Mouse (Mus musculus) MEL (cell line): ENCODE measurements around the gene Pdcd4. TPM values are rescaled to one million over a fixed set of nuclear protein-coding genes. Genes with fewer than 3 reads are reported as not detected.

ENCODE experiments used
- DNase-seq: peaks from one replicate; pipeline ENCODE4 v3.0.0; 2011; ENCODE audit warnings: low read depth, low spot score
- H3K27ac ChIP-seq: 2 replicates; pipeline ENCODE4 v1.5.1; 2012; ENCODE audit warnings: low read depth, mild to moderate bottlenecking, control low read depth, low read length, moderate library complexity; ENCODE audit not compliant: control insufficient read depth
- H3K27me3 ChIP-seq, 2 experiments: fragments of 150-350 bp in 1 of 2; sonication (generic) in 1 of 2; 2 replicates each; pipeline ENCODE4 v1.6.1; 2012; ENCODE audit warnings: low read length in 2 of 2, mild to moderate bottlenecking in 2 of 2, improper control_type of control experiment in 1 of 2, moderate library complexity in 1 of 2; ENCODE audit not compliant: insufficient read depth in 2 of 2, control insufficient read depth in 1 of 2
- H3K36me3 ChIP-seq, 2 experiments: 2 replicates each; pipeline ENCODE4 v1.6.1; 2012 to 2014; ENCODE audit warnings: low read length in 2 of 2, improper control_type of control experiment in 1 of 2, inconsistent platforms in 1 of 2, mild to moderate bottlenecking in 1 of 2; ENCODE audit not compliant: insufficient read depth in 2 of 2, control insufficient read depth in 1 of 2
- H3K4me1 ChIP-seq, 2 experiments: fragments of 150-350 bp in 1 of 2; sonication (generic) in 1 of 2; 2 replicates each; pipeline ENCODE4 v1.6.1; 2012; ENCODE audit warnings: low read length in 2 of 2, improper control_type of control experiment in 1 of 2, mild to moderate bottlenecking in 1 of 2; ENCODE audit not compliant: insufficient read depth in 2 of 2, control insufficient read depth in 1 of 2
- H3K4me3 ChIP-seq, 2 experiments: fragments of 150-350 bp in 1 of 2; sonication (generic) in 1 of 2; 2 replicates each; pipeline ENCODE4 v1.5.1; 2012; ENCODE audit warnings: low read depth in 2 of 2, low read length in 2 of 2, mild to moderate bottlenecking in 2 of 2, moderate library complexity in 2 of 2, control low read depth in 1 of 2, improper control_type of control experiment in 1 of 2; ENCODE audit not compliant: control insufficient read depth in 1 of 2, insufficient read depth in 1 of 2
- H3K79me2 ChIP-seq: 2 replicates; pipeline ENCODE4 v1.6.1; 2012; ENCODE audit warnings: mild to moderate bottlenecking, low read length, moderate library complexity; ENCODE audit not compliant: control insufficient read depth, poor library complexity, insufficient read depth
- H3K9ac ChIP-seq: 2 replicates; pipeline ENCODE4 v1.6.1; 2012; ENCODE audit warnings: low read depth, mild to moderate bottlenecking, control low read depth, low read length, moderate library complexity; ENCODE audit not compliant: control insufficient read depth, poor library complexity, severe bottlenecking
- H3K9me3 ChIP-seq: fragments of 150-350 bp; sonication (generic); replicated peaks from 2 replicates; pipeline ENCODE4 v1.6.1; 2012; ENCODE audit warnings: mild to moderate bottlenecking, low read length, improper control_type of control experiment, moderate library complexity; ENCODE audit not compliant: insufficient read depth
- CHD1 ChIP-seq: IDR thresholded peaks from 2 replicates; pipeline ENCODE4 v1.6.1; 2012; ENCODE audit warnings: low read depth, mild to moderate bottlenecking, inconsistent platforms, low read length, improper control_type of control experiment
- CTCF ChIP-seq, 3 experiments: IDR thresholded peaks in 2 of 3; conservative IDR thresholded peaks in 1 of 3; 2 replicates each; pipeline ENCODE4 v1.5.1; 2011 to 2012; ENCODE audit warnings: low read length in 3 of 3, low read depth in 2 of 3, mild to moderate bottlenecking in 2 of 3, improper control_type of control experiment in 1 of 3, inconsistent platforms in 1 of 3, mixed read lengths in 1 of 3, moderate library complexity in 1 of 3; ENCODE audit not compliant: control insufficient read depth in 1 of 3, insufficient read depth in 1 of 3, poor library complexity in 1 of 3, severe bottlenecking in 1 of 3
- EP300 ChIP-seq, 2 experiments: IDR thresholded peaks; 2 replicates each; pipeline ENCODE4 v1.6.1; 2011; ENCODE audit warnings: improper control_type of control experiment in 2 of 2, low read length in 2 of 2, low read depth in 1 of 2, mild to moderate bottlenecking in 1 of 2
- ETS1 ChIP-seq: IDR thresholded peaks from 2 replicates; pipeline ENCODE4 v1.6.1; 2012; ENCODE audit warnings: low read depth, mild to moderate bottlenecking, inconsistent platforms, low read length, improper control_type of control experiment, moderate library complexity
- GATA1 ChIP-seq: IDR thresholded peaks from 2 replicates; pipeline ENCODE4 v1.6.1; 2011; ENCODE audit warnings: low read depth, low read length, improper control_type of control experiment
- KAT2A ChIP-seq: conservative IDR thresholded peaks from 2 replicates; pipeline ENCODE4 v1.6.1; 2012; ENCODE audit warnings: low read depth, low read length, improper control_type of control experiment, inconsistent platforms
- MXI1 ChIP-seq: IDR thresholded peaks from 2 replicates; pipeline ENCODE4 v1.6.1; 2011; ENCODE audit warnings: mild to moderate bottlenecking, low read depth, low read length, improper control_type of control experiment
- MYC ChIP-seq: IDR thresholded peaks from 2 replicates; pipeline ENCODE4 v1.6.1; 2011; ENCODE audit warnings: low read depth, mild to moderate bottlenecking, low read length, improper control_type of control experiment, moderate library complexity
- POLR2AphosphoS2 ChIP-seq: IDR thresholded peaks from 2 replicates; pipeline ENCODE4 v1.6.1; 2011; ENCODE audit warnings: low read length, improper control_type of control experiment
- POLR2AphosphoS5 ChIP-seq: IDR thresholded peaks from 2 replicates; pipeline ENCODE4 v1.6.1; 2012; ENCODE audit warnings: low read depth, borderline replicate concordance, mild to moderate bottlenecking, inconsistent platforms, low read length, moderate library complexity, mixed read lengths
- SIN3A ChIP-seq: IDR thresholded peaks from 2 replicates; pipeline ENCODE4 v1.6.1; 2012; ENCODE audit warnings: low read length, improper control_type of control experiment, inconsistent platforms
- SMC3 ChIP-seq: IDR thresholded peaks from 2 replicates; pipeline ENCODE4 v1.6.1; 2011; ENCODE audit warnings: low read depth, low read length, improper control_type of control experiment
- TAL1 ChIP-seq: IDR thresholded peaks from 2 replicates; pipeline ENCODE4 v1.6.1; 2012; ENCODE audit warnings: mild to moderate bottlenecking, inconsistent platforms, low read length, moderate library complexity, mixed read lengths
- TBP ChIP-seq: IDR thresholded peaks from 2 replicates; pipeline ENCODE4 v1.8.0; 2011; ENCODE audit warnings: low read depth, low read length, improper control_type of control experiment
- TCF12 ChIP-seq: IDR thresholded peaks from 2 replicates; pipeline ENCODE4 v1.6.1; 2014; ENCODE audit warnings: low read depth, mild to moderate bottlenecking, inconsistent platforms, low read length, improper control_type of control experiment, moderate library complexity
- USF2 ChIP-seq, 2 experiments: IDR thresholded peaks; 2 replicates each; pipeline ENCODE4 v1.6.1; 2011 to 2012; ENCODE audit warnings: improper control_type of control experiment in 2 of 2, low read length in 2 of 2, borderline replicate concordance in 1 of 2, inconsistent platforms in 1 of 2, low read depth in 1 of 2, mild to moderate bottlenecking in 1 of 2; ENCODE audit not compliant: insufficient read depth in 1 of 2
- ZKSCAN1 ChIP-seq: IDR thresholded peaks from 2 replicates; pipeline ENCODE4 v1.6.1; 2012; ENCODE audit warnings: low read depth, mild to moderate bottlenecking, inconsistent platforms, low read length, improper control_type of control experiment, moderate library complexity
- ZNF384 ChIP-seq: IDR thresholded peaks from 2 replicates; pipeline ENCODE4 v1.6.1; 2012; ENCODE audit warnings: low read depth, mild to moderate bottlenecking, inconsistent platforms, low read length, improper control_type of control experiment
- polyA plus RNA-seq, 2 experiments: library from polyadenylated mRNA; stranded (reverse) in 1 of 2; unstranded in 1 of 2; fragments of >175 nt in 1 of 2; fragments of >200 nt in 1 of 2; gene quantifications; 2 replicates each; pipeline versions ENCODE4 v1.2.1 to v1.2.4; 2012; ENCODE audit warnings: low replicate concordance in 2 of 2, low read depth in 1 of 2; ENCODE audit not compliant: insufficient read length in 2 of 2, insufficient read depth in 1 of 2, missing spikeins in 1 of 2
- total RNA-seq: library from RNA; depleted of rRNA; stranded (reverse); fragments of 300-350 nt; gene quantifications from 2 replicates; pipeline ENCODE4 v1.2.3, GENCODE M21; 2012

The Pdcd4 gene
- total and polyA plus RNA-seq, 3 experiments = 30.0 to 37.6 TPM; not detected in 1

DNA sequence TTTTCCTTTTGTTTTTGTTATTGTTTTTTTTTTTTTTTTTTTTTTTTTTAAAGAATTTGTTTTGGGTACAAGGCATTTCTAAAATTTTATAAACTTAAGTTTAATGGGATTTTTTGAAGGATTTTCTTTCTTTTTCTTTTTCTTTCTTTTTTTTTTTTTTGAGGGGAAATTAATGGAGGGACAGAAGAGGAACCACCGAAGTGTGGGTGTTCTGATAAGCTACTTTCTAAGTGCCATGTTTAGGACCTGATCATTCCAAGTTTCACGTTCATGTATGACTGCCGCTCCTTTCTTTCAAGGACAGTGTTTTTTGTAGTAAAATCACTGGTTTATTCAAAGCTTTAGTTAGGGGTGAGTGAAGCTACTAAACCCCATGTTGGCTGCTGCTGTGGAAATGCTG lies 37.2 kb downstream of the Pdcd4 start:
- Histone ChIP-seq H3K9me3 (no peaks in the 10 kb centered on the region), H3K9ac (peak overlapping the region; percentile 41), H3K4me1 (peaks cover 11 to 26% of the 10 kb centered on the region in 2 experiments), H3K4me3 (no peak overlapping the region; a peak in 1 of 4 replicates), H3K27me3 (no peaks in the 10 kb centered on the region), H3K79me2 (no peaks in the 10 kb centered on the region), H3K27ac (peak overlapping the region; percentile 78), H3K36me3 (peaks cover 14 to 25% of the 10 kb centered on the region in 2 experiments)
- peak; percentile 78 for DNase-seq
- TF ChIP-seq POLR2AphosphoS2 (peak; percentile 42; the same call in 1 of the 2 replicates), GATA1 (peak; percentile 82), ZNF384 (peak; percentile 95), MYC (0 out of 2 replicates have a peak, but pooled peaks have one; percentile 73), CHD1 (peak; percentile 97; the same call in 1 of the 2 replicates), ETS1 (peak; percentile 18; the same call in 1 of the 2 replicates), ZKSCAN1 (no peak), KAT2A (no peak), TBP (no peak), USF2 (IDR thresholded peaks at IDR 0.05; ENCODE audit: borderline replicate concordance in 1 of 2, insufficient read depth in 1 of 2, low read depth in 1 of 2, low read length in 2 of 2) (no peak), CTCF (IDR thresholded peaks at IDR 0.05 in 2 of 3, conservative IDR thresholded peaks at IDR 0.05 in 1 of 3; ENCODE audit: control insufficient read depth in 1 of 3, insufficient read depth in 1 of 3, low read depth in 2 of 3, low read length in 3 of 3, poor library complexity in 1 of 3, severe bottlenecking in 1 of 3) (no peak), EP300 (IDR thresholded peaks at IDR 0.05; ENCODE audit: low read depth in 1 of 2, low read length in 2 of 2) (peak; percentile 74 to 91), TAL1 (peak; percentile 36; the same call in 1 of the 2 replicates), SIN3A (peak; percentile 60; the same call in 1 of the 2 replicates), MXI1 (peak; percentile 52; the same call in 1 of the 2 replicates), TCF12 (peak; percentile 66), SMC3 (no peak)

DNA sequence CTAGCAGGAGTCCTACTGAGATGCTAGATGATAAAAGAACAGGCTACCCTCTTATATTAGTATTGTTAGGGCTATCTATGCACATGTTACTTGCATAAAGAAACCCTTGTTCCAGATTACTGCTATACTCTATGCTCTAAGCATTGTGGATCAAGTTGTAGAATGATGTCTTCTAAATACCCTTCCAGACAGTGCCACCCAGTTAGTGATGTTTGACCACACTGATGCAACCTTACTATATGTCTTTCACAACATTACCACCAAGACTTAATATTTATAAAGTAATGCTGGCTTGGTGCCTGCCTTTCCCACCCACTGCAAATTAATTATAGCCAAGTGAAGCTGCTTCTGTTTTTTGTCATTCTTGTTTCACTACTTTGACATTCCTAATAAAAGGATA lies 41.0 kb downstream of the Pdcd4 start:
- H3K9ac ChIP-seq = no peak overlapping the region
- DNase-seq = no peak
- no peaks in the 10 kb centered on the region for H3K79me2 ChIP-seq
- H3K27ac ChIP-seq = no peak overlapping the region
- H3K4me1 ChIP-seq = peaks cover 11% of the 10 kb centered on the region in 2 experiments
- peaks cover 16 to 27% of the 10 kb centered on the region in 2 experiments for H3K36me3 ChIP-seq
- no peak overlapping the region for H3K4me3 ChIP-seq
- no peaks in the 10 kb centered on the region for H3K9me3 ChIP-seq
- H3K27me3 ChIP-seq = no peaks in the 10 kb centered on the region
- TF ChIP-seq POLR2AphosphoS5 (0 out of 2 replicates have a peak, but pooled peaks have one; percentile 26), CHD1 (no peak)
